Mouse (Mus musculus): ENCODE data around the gene Prkce. TPM values are rescaled to one million over a fixed set of nuclear protein-coding genes. Genes with fewer than 3 reads are reported as not detected.

Prkce gene
- polyA plus RNA-seq, 1 experiment from 2014 or later = 4.4 TPM

DNA sequence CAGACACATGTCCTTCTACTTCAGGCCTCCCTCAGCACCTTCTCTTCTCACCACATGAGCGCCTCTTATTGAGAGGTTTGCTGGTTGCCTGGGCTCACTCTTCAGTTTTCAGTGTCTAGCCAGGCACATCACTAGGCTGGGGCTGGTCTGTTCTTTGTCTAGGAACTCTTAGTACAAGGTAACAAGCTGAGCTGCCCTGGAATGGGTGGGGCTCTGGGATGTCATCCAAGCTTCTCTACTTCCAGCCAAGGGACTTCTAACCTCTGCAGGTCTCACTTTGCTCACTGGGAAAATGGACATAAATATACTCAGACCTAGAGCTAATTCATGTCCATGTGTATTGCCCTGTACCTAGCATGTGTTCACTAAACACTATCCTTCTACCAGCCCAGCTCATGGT, 230.6 kb downstream of the Prkce start:
- H3K4me3 ChIP-seq (replicated peaks; ENCODE audit: low read length) = no peak overlapping the region
- H3K27me3 ChIP-seq (ENCODE audit: control insufficient read depth, insufficient read depth, low read length) = no peaks in the 10 kb centered on the region
- H3K4me2 ChIP-seq (ENCODE audit: low read depth, low read length) = no peak overlapping the region
- no peaks in the 10 kb centered on the region for H3K9me3 ChIP-seq (replicated peaks; ENCODE audit: control insufficient read depth, low read length)
- no peaks in the 10 kb centered on the region for H3K4me1 ChIP-seq (ENCODE audit: control insufficient read depth, insufficient read depth, low read length)
- H3K27ac ChIP-seq (ENCODE audit: low read length) = no peak overlapping the region
- H3K36me3 ChIP-seq (ENCODE audit: control insufficient read depth, insufficient read depth, low read length) = no peaks in the 10 kb centered on the region
- H3K9ac ChIP-seq (ENCODE audit: low read length) = no peak overlapping the region
- ATAC-seq (ENCODE audit: insufficient read depth, low FRiP score) = no peak
- WGBS = 100% methylated on average over 1 of the region's 1 CpGs

DNA sequence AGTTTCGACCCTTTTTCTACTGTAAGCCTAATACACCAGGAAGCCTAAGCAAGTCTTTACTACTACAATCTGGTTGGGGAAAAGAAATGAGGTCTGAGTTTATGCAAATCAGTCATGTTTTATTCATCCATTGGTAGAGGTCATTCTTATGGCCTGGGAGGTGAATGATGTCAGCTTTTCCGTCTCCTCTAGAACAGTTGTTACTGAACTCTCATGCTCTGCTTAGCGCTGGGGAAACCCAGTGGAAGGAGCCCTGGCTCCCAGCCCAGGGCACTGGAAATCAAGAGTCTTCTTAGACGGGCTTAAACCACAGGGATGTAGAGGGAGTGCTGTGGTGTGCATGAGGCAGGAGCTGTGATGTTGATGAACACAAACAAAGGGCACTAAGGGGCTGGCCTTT, 232.4 kb downstream of the Prkce start:
- Histone ChIP-seq H3K4me2 (ENCODE audit: low read depth, low read length) (no peak overlapping the region), H3K36me3 (ENCODE audit: control insufficient read depth, insufficient read depth, low read length) (no peaks in the 10 kb centered on the region), H3K27ac (ENCODE audit: low read length) (no peak overlapping the region), H3K9me3 (replicated peaks; ENCODE audit: control insufficient read depth, low read length) (no peaks in the 10 kb centered on the region), H3K27me3 (ENCODE audit: control insufficient read depth, insufficient read depth, low read length) (no peaks in the 10 kb centered on the region), H3K4me3 (replicated peaks; ENCODE audit: low read length) (no peak overlapping the region), H3K9ac (ENCODE audit: low read length) (no peak overlapping the region), H3K4me1 (ENCODE audit: control insufficient read depth, insufficient read depth, low read length) (no peaks in the 10 kb centered on the region)
- 67% methylated on average over 4 of the region's 4 CpGs for WGBS
- no peak for ATAC-seq (ENCODE audit: insufficient read depth, low FRiP score)

- H3K4me2 ChIP-seq (ENCODE audit: low read depth, low read length) = no peak overlapping the region
- 79% methylated on average over 11 of the region's 11 CpGs for WGBS
- no peak overlapping the region for H3K4me3 ChIP-seq (replicated peaks; ENCODE audit: low read length)
- no peaks in the 10 kb centered on the region for H3K27me3 ChIP-seq (ENCODE audit: control insufficient read depth, insufficient read depth, low read length)
- no peak overlapping the region for H3K27ac ChIP-seq (ENCODE audit: low read length)
- no peaks in the 10 kb centered on the region for H3K36me3 ChIP-seq (ENCODE audit: control insufficient read depth, insufficient read depth, low read length)
- no peak overlapping the region for H3K9ac ChIP-seq (ENCODE audit: low read length)
- H3K4me1 ChIP-seq (ENCODE audit: control insufficient read depth, insufficient read depth, low read length) = no peaks in the 10 kb centered on the region
- H3K9me3 ChIP-seq (replicated peaks; ENCODE audit: control insufficient read depth, low read length) = no peaks in the 10 kb centered on the region
- no peak for ATAC-seq (ENCODE audit: insufficient read depth, low FRiP score)
These were observed 237.4 kb downstream of the Prkce start for GRCm38 (mm10) chr17:86404795-86405501.

GRCm38 (mm10) chr17:86405644-86406043, 238.1 kb downstream of the Prkce start:
- H3K36me3 ChIP-seq (ENCODE audit: control insufficient read depth, insufficient read depth, low read length) = no peaks in the 10 kb centered on the region
- H3K9me3 ChIP-seq (replicated peaks; ENCODE audit: control insufficient read depth, low read length) = no peaks in the 10 kb centered on the region
- ATAC-seq (ENCODE audit: insufficient read depth, low FRiP score) = no peak
- no peak overlapping the region for H3K27ac ChIP-seq (ENCODE audit: low read length)
- no peak overlapping the region for H3K4me2 ChIP-seq (ENCODE audit: low read depth, low read length)
- no peaks in the 10 kb centered on the region for H3K27me3 ChIP-seq (ENCODE audit: control insufficient read depth, insufficient read depth, low read length)
- no peak overlapping the region for H3K4me3 ChIP-seq (replicated peaks; ENCODE audit: low read length)
- no peak overlapping the region for H3K9ac ChIP-seq (ENCODE audit: low read length)
- no peaks in the 10 kb centered on the region for H3K4me1 ChIP-seq (ENCODE audit: control insufficient read depth, insufficient read depth, low read length)
- WGBS = 61% methylated on average over 8 of the region's 8 CpGs

DNA sequence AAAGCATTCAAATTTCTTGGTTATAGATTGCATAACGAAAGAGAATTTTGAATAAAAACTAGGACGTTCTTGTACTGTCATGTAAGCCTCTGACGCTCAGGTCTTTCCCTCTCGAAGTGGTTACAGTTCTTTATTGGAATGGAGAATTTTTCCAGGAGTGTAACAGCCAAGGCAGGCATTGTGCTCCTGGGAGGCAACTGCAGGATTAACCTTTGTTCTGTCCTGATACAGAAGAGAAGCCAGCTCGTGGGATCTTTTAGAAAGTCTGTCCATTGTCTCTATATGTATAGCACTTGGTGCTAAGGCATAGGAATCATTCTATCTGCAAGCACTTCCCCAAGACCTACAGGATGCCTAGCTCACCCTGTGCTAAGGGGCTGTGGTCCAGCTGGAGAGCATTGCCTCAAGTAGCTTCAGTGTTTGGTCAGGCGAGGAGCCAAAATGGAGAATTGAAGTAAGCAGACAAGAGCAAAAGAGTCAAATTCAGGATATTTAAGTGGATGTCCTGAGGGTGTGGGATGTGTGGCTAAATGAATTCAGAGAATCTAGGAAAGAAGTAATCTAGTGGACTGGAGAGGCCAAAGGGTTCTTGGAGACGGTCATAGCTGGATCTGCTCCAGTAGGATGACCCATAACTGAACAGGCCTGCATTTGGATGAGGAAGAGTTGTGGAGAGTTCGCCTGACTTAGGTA, 240.5 kb downstream of the Prkce start:
- 77% methylated on average over 8 of the region's 8 CpGs for WGBS

DNA sequence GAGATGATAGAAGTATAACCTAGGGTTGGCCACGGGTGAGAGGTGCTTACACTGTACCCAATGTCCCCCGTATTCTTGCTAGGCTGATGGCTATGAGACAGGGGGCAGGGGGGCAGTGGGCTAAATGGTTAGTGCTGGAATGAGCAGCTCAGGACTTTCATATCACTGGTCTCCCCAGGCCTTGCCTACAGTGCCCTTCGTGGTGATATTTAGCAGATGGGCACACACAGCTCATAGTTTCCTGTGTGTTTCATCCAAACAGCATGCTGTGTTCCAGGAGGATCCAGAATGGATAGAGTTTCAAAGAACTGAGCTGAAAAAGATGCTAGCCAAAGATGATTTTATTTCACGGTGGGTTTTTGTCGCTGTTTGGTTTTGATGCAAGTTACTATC, 241.0 kb downstream of the Prkce start:
- WGBS = 89% methylated on average over 5 of the region's 5 CpGs

More for the DNA sequence above, 240.5 kb downstream of the Prkce start:
- Histone ChIP-seq H3K4me2 (ENCODE audit: low read depth, low read length) (no peak overlapping the region), H3K27ac (ENCODE audit: low read length) (no peak overlapping the region), H3K27me3 (ENCODE audit: control insufficient read depth, insufficient read depth, low read length) (no peaks in the 10 kb centered on the region), H3K4me1 (ENCODE audit: control insufficient read depth, insufficient read depth, low read length) (peaks cover 11% of the 10 kb centered on the region), H3K36me3 (ENCODE audit: control insufficient read depth, insufficient read depth, low read length) (no peaks in the 10 kb centered on the region), H3K4me3 (replicated peaks; ENCODE audit: low read length) (no peak overlapping the region), H3K9me3 (replicated peaks; ENCODE audit: control insufficient read depth, low read length) (no peaks in the 10 kb centered on the region), H3K9ac (ENCODE audit: low read length) (no peak overlapping the region)
- ATAC-seq (ENCODE audit: insufficient read depth, low FRiP score) = no peak

DNA sequence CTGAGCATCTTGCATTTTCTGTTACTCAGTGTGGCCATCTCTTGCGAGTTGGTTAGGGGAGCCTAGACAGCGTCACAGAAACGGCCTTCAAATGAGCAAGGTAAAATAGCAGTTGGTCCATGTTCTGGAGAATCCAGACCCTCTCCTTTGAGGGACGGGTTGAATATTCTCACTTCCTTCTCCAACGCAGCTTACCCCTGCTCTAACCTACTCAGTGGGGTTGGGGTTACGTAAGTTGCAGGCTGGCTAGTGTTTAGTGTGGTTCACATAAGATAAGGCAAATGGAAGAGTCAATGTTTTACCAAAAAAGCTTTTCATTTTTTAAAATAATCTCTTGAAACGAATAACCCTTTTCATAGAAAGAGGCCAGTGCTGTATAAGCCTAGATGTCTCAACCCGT, 241.9 kb downstream of the Prkce start:
- Histone ChIP-seq H3K9ac (ENCODE audit: low read length) (no peak overlapping the region), H3K4me3 (replicated peaks; ENCODE audit: low read length) (no peak overlapping the region), H3K9me3 (replicated peaks; ENCODE audit: control insufficient read depth, low read length) (no peaks in the 10 kb centered on the region), H3K4me1 (ENCODE audit: control insufficient read depth, insufficient read depth, low read length) (peaks cover 11% of the 10 kb centered on the region), H3K27ac (ENCODE audit: low read length) (no peak overlapping the region), H3K36me3 (ENCODE audit: control insufficient read depth, insufficient read depth, low read length) (no peaks in the 10 kb centered on the region), H3K27me3 (ENCODE audit: control insufficient read depth, insufficient read depth, low read length) (no peaks in the 10 kb centered on the region), H3K4me2 (ENCODE audit: low read depth, low read length) (no peak overlapping the region)
- ATAC-seq (ENCODE audit: insufficient read depth, low FRiP score) = no peak
- 83% methylated on average over 8 of the region's 8 CpGs for WGBS

More for the DNA sequence above, 241.0 kb downstream of the Prkce start:
- no peak overlapping the region for H3K4me3 ChIP-seq (replicated peaks; ENCODE audit: low read length)
- H3K36me3 ChIP-seq (ENCODE audit: control insufficient read depth, insufficient read depth, low read length) = no peaks in the 10 kb centered on the region
- H3K27me3 ChIP-seq (ENCODE audit: control insufficient read depth, insufficient read depth, low read length) = no peaks in the 10 kb centered on the region
- peaks cover 11% of the 10 kb centered on the region for H3K4me1 ChIP-seq (ENCODE audit: control insufficient read depth, insufficient read depth, low read length)
- no peaks in the 10 kb centered on the region for H3K9me3 ChIP-seq (replicated peaks; ENCODE audit: control insufficient read depth, low read length)
- H3K4me2 ChIP-seq (ENCODE audit: low read depth, low read length) = no peak overlapping the region
- ATAC-seq (ENCODE audit: insufficient read depth, low FRiP score) = no peak
- H3K9ac ChIP-seq (ENCODE audit: low read length) = no peak overlapping the region
- no peak overlapping the region for H3K27ac ChIP-seq (ENCODE audit: low read length)

DNA sequence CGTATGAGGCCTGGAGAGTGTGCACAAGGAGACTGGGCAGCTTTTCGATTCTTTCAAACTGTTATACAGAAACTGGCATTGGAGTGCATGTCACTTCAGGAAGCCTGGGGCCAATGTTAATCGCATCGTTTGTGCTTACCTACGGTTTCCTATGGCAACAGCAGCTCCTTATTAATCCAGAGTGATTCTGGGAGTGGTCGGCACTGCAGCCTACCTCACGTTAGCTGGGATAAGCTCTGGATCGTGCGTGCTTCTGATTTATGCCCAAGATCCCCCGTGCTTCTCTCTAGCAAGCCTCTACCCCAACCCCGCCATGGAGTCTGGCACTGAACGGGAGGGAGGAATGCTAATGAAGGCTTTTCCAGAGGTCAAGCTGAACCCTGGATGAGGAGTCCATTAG, 242.9 kb downstream of the Prkce start:
- no peaks in the 10 kb centered on the region for H3K36me3 ChIP-seq (ENCODE audit: control insufficient read depth, insufficient read depth, low read length)
- no peak for ATAC-seq (ENCODE audit: insufficient read depth, low FRiP score)
- H3K4me3 ChIP-seq (replicated peaks; ENCODE audit: low read length) = no peak overlapping the region
- H3K9ac ChIP-seq (ENCODE audit: low read length) = no peak overlapping the region
- peaks cover 11% of the 10 kb centered on the region for H3K4me1 ChIP-seq (ENCODE audit: control insufficient read depth, insufficient read depth, low read length)
- no peak overlapping the region for H3K27ac ChIP-seq (ENCODE audit: low read length)
- no peaks in the 10 kb centered on the region for H3K27me3 ChIP-seq (ENCODE audit: control insufficient read depth, insufficient read depth, low read length)
- WGBS = 70% methylated on average over 12 of the region's 12 CpGs
- no peaks in the 10 kb centered on the region for H3K9me3 ChIP-seq (replicated peaks; ENCODE audit: control insufficient read depth, low read length)
- H3K4me2 ChIP-seq (ENCODE audit: low read depth, low read length) = no peak overlapping the region

DNA sequence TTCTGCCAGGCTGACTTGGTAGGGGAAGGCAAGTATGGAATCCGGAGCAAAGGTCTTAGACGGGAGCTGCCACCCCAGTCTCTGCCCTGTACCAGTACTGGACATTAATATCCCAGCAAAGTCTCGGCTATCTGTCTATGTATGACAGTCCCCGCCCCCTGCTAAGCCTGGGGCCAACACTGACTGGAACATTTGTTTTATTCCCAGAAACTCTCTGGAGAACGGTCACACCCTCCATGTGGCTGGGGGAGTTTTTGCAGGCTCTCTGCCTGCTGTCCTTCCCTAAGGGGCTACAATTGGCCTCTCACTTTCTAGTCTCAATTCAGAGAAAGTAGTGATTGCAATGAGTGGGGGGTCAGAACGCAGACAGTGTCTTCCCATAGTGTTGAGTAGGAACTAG, 244.6 kb downstream of the Prkce start:
- 39% methylated on average over 6 of the region's 6 CpGs for WGBS

More for the DNA sequence above, 244.6 kb downstream of the Prkce start:
- Histone ChIP-seq H3K4me3 (replicated peaks; ENCODE audit: low read length) (no peak overlapping the region), H3K36me3 (ENCODE audit: control insufficient read depth, insufficient read depth, low read length) (no peaks in the 10 kb centered on the region), H3K4me1 (ENCODE audit: control insufficient read depth, insufficient read depth, low read length) (peaks cover 11% of the 10 kb centered on the region), H3K4me2 (ENCODE audit: low read depth, low read length) (no peak overlapping the region), H3K27ac (ENCODE audit: low read length) (no peak overlapping the region), H3K9me3 (replicated peaks; ENCODE audit: control insufficient read depth, low read length) (no peaks in the 10 kb centered on the region), H3K27me3 (ENCODE audit: control insufficient read depth, insufficient read depth, low read length) (no peaks in the 10 kb centered on the region), H3K9ac (ENCODE audit: low read length) (no peak overlapping the region)
- peak; percentile 80; the same call in 1 of the 2 replicates for ATAC-seq (ENCODE audit: insufficient read depth, low FRiP score)

Data from stomach, embryonic 16.5 days (tissue).